Mouse (Mus musculus) adrenal gland, postnatal 14 days (tissue): ENCODE measurements around the gene Rpl38. TPM values are rescaled to one million over a fixed set of nuclear protein-coding genes. Genes with fewer than 3 reads are reported as not detected.

Source experiments
- DNase-seq: peaks from one replicate; pipeline ENCODE4 v3.0.0; 2021; ENCODE audit warnings: mixed read lengths
- long read RNA-seq, 2 experiments: library from polyadenylated mRNA; stranded (forward); transcript quantifications; one replicate each; pipeline ENCODE4 v2.0.0; 2021
- total RNA-seq: library from RNA; stranded (reverse); gene quantifications from 2 replicates; pipeline ENCODE4 v1.2.3, GENCODE M21; 2021

The Rpl38 gene
- 1,048 and 1,188 TPM in 2 replicates for total RNA-seq
- long read RNA-seq, experiment 1, transcript Rpl38-201 (5 exons, 364 nt) = minor isoform, 169 of 489 reads
- long read RNA-seq, experiment 1, transcript Rpl38-204 (5 exons, 371 nt) = major isoform, 279 of 489 reads
- long read RNA-seq, experiment 1, transcript Rpl38-202 (5 exons, 345 nt) = minor isoform, 14 of 489 reads
- long read RNA-seq, experiment 1, transcript Rpl38-203 (4 exons, 457 nt) = minor isoform, 22 of 489 reads
- long read RNA-seq, experiment 1, partial matches to known transcripts = 1 of 489 reads
- long read RNA-seq, experiment 1, other reads (novel, unspliced or antisense) = 4 of 489 reads
- long read RNA-seq, experiment 2, transcript Rpl38-204 (5 exons, 371 nt) = major isoform, 299 of 548 reads
- long read RNA-seq, experiment 2, transcript Rpl38-202 (5 exons, 345 nt) = minor isoform, 14 of 548 reads
- long read RNA-seq, experiment 2, transcript Rpl38-201 (5 exons, 364 nt) = minor isoform, 206 of 548 reads
- long read RNA-seq, experiment 2, transcript Rpl38-203 (4 exons, 457 nt) = minor isoform, 25 of 548 reads
- long read RNA-seq, experiment 2, partial matches to known transcripts = 3 of 548 reads
- long read RNA-seq, experiment 2, other reads (novel, unspliced or antisense) = 1 of 548 reads

- DNase-seq = peak; percentile 95
Measured at GRCm38 (mm10) chr11:114668301-114668710, at the start of gene Rpl38. Gene Rpl38, plus strand, starts transcription at chr11:114668524.

- DNase-seq = no peak
Measured at GRCm38 (mm10) chr11:114618697-114619417, 49.5 kb upstream of the Rpl38 start.

- DNase-seq = peak; percentile 51
Measured at GRCm38 (mm10) chr11:114626071-114626690, 42.1 kb upstream of the Rpl38 start.

GRCm38 (mm10) chr11:114627036-114627435, 41.3 kb upstream of the Rpl38 start:
- DNase-seq = peak; percentile 31

- no peak for DNase-seq
Measured at GRCm38 (mm10) chr11:114628032-114628431, 40.3 kb upstream of the Rpl38 start.

- no peak for DNase-seq
Measured at GRCm38 (mm10) chr11:114630044-114630443, 38.3 kb upstream of the Rpl38 start.

- DNase-seq = no peak
Measured at GRCm38 (mm10) chr11:114632266-114632665, 36.1 kb upstream of the Rpl38 start.

- peak; percentile 85 for DNase-seq
Measured at GRCm38 (mm10) chr11:114636292-114636691, 32.0 kb upstream of the Rpl38 start.

GRCm38 (mm10) chr11:114636727-114637505, 31.4 kb upstream of the Rpl38 start:
- DNase-seq = no peak

GRCm38 (mm10) chr11:114638647-114639290, 29.6 kb upstream of the Rpl38 start:
- DNase-seq = no peak

- no peak for DNase-seq
Measured at GRCm38 (mm10) chr11:114639681-114640103, 28.6 kb upstream of the Rpl38 start.

- DNase-seq = no peak
Measured at GRCm38 (mm10) chr11:114640658-114641057, 27.7 kb upstream of the Rpl38 start.

- no peak for DNase-seq
Measured at GRCm38 (mm10) chr11:114641136-114641535, 27.2 kb upstream of the Rpl38 start.

- DNase-seq = no peak
Measured at GRCm38 (mm10) chr11:114642184-114642583, 26.1 kb upstream of the Rpl38 start.

GRCm38 (mm10) chr11:114642926-114643325, 25.4 kb upstream of the Rpl38 start:
- no peak for DNase-seq

- DNase-seq = no peak
Measured at GRCm38 (mm10) chr11:114644122-114644521, 24.2 kb upstream of the Rpl38 start.

GRCm38 (mm10) chr11:114649510-114649909, 18.8 kb upstream of the Rpl38 start:
- DNase-seq = no peak

GRCm38 (mm10) chr11:114652531-114652930, 15.8 kb upstream of the Rpl38 start:
- DNase-seq = peak; percentile 43

- no peak for DNase-seq
Measured at GRCm38 (mm10) chr11:114653664-114654063, 14.7 kb upstream of the Rpl38 start.

GRCm38 (mm10) chr11:114654552-114654951, 13.8 kb upstream of the Rpl38 start:
- DNase-seq = no peak
